Mouse (Mus musculus): ENCODE results near the gene 4930404H24Rik. TPM values are rescaled to one million over a fixed set of nuclear protein-coding genes. Genes with fewer than 3 reads are reported as not detected.

4930404H24Rik gene
- polyA plus RNA-seq (2012; rRNA removed) = not detected in 2 replicates

DNA sequence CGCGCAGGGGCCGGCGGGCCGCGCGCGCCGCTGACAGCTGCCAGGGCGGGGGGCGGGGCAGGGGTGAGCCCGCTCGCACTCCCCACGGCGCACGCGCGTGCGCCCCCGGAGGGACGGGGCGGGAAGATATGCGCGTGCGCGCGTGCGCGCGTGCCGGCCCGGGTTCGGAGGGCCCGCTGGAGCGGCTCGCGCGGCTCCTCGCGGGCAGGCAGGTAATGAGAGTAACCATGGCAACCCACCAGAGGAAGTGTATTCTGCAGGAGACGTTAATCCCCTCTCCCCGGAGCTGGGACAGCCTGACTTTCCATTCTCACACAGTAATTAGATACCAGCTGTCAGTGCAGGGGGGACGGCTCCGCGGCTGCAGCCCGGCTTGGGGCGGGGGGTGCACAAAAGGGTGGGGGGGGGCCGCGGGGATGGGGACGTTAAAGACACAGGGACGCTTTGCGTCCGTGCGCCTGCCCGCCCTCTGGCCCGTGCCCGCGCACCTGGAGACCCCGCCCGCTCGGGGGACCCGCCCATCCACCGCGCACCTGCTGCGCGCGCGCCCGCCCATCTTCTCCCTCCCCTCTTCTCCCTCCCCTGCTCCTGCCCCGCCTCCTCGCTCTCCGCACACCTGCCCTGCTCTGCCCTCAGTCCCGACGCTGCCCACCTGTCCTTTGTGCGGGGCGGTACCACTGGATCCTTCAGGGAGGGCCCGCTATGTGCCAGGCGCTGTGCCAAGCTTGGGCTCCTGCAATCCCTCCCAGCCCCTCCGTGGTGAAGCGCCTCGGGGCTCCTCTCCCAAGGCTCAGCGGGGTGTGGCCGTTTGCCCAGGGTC is at the start of gene 4930404H24Rik:
Gene 4930404H24Rik, plus strand, starts transcription at position 218 of the 820 bp plus-strand sequence.
- Histone ChIP-seq H3K4me3 (ENCODE audit: insufficient read depth, low read length) (peak within 1 kb of the TSS; percentile 58), H3K4me1 (ENCODE audit: control insufficient read depth, insufficient read depth, low read length) (peaks cover 13% of the 10 kb centered on the region), H3K27ac (ENCODE audit: insufficient read depth, low read length) (peak within 1 kb of the TSS; percentile 92)
- TF ChIP-seq CTCF (IDR thresholded peaks at IDR 0.05; ENCODE audit: extremely low read depth, insufficient read depth, low read length) = no peak
- TF ChIP-seq POLR2A (IDR thresholded peaks at IDR 0.05; ENCODE audit: extremely low read depth, insufficient read depth, low read length) = peak; percentile 53; the same call in 1 of the 2 replicates

DNA sequence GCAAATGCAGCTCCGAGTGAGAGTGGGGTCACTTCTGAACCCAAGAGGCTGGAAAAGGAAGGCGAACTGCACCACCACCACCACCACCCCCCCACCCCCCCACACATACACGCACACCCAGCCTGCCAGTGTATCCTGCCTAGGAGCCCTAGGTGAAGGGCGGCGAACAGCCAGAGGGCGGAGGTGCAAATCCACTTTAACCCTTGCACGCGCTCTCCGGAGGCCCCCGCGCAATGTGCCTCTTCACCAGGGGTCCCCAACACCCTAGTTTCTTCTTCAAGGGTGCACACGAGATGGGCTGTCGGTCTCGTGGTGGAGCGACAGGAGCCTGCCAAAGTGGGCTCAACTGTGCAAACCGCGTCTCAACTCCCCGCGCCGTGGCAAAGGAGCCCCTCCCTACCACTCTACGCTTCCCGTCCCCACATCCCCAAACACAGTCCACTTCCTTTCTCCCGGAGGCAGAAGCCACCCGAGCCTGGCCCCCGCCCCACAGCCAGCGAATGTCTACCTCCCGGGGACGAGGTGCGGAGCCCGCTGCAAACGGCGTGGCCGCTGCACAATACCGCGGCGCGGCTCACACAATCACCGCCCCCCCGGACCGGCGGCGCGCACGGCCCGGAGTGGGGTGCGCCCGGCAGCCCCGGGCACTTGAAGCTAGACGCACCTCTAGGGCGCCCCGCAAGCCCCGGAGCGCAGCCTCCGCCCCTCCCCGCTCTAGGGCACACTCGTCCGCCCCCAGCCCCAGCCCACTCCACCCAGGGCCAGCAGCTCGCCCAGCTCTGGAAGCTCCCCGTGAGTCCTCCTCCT is 49.0 kb upstream of the 4930404H24Rik start:
- TF ChIP-seq POLR2A (IDR thresholded peaks at IDR 0.05; ENCODE audit: extremely low read depth, insufficient read depth, low read length) (no peak), CTCF (IDR thresholded peaks at IDR 0.05; ENCODE audit: extremely low read depth, insufficient read depth, low read length) (no peak)
- Histone ChIP-seq H3K4me1 (ENCODE audit: control insufficient read depth, insufficient read depth, low read length) (peaks cover 1% of the 10 kb centered on the region; the same call in 1 of the 2 replicates), H3K27ac (ENCODE audit: insufficient read depth, low read length) (peak overlapping the region; percentile 86), H3K4me3 (ENCODE audit: insufficient read depth, low read length) (peak overlapping the region; percentile 47)

DNA sequence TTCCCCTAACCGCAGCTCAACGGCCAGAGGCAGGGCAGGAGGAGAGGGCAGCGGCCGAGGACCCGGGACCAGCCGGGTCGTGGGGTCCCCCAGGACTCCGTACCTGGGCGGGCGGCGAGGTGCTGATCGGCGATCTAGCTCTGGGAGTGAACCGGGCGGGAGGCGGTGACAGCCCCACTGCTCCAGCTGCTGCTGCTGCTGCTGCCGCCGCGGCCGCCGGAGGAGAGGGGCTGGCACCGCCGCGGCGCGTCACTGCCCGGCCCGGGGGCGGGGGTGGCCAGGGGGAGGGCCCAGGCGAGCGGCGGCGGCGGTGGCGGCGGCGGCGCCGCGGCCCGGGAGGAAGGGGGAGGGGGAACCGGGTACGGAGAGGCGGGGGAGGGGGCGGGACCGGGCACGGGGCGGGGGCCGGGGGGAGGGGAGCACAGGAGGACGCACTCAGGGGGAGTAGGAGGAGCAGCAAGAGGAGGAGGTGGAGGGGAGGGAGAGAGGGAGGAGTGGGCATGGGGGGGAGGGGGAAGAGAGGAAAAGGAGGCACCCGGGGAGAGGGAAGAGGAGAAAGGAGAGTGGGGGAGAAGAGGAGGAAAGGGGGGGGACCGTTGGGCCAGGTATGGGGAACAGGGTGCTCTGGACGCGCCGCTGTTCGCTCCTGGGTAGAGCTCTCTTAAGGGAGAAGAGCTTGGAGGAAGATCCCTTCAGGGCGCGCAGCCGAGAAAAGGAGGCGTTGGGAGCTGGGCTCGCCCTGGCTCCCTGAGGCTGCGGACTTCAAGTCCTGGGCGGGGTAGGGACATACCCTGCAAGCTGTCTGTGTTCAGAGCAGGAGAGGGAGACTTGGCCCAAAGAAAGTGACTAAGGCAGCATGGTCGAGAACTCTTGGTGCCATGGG is 48.1 kb upstream of the 4930404H24Rik start:
- H3K4me3 ChIP-seq (ENCODE audit: insufficient read depth, low read length) = peak overlapping the region; percentile 47
- H3K27ac ChIP-seq (ENCODE audit: insufficient read depth, low read length) = peak overlapping the region; percentile 86
- peaks cover 1% of the 10 kb centered on the region; the same call in 1 of the 2 replicates for H3K4me1 ChIP-seq (ENCODE audit: control insufficient read depth, insufficient read depth, low read length)
- TF ChIP-seq POLR2A (IDR thresholded peaks at IDR 0.05; ENCODE audit: extremely low read depth, insufficient read depth, low read length) = no peak
- TF ChIP-seq CTCF (IDR thresholded peaks at IDR 0.05; ENCODE audit: extremely low read depth, insufficient read depth, low read length) = no peak

DNA sequence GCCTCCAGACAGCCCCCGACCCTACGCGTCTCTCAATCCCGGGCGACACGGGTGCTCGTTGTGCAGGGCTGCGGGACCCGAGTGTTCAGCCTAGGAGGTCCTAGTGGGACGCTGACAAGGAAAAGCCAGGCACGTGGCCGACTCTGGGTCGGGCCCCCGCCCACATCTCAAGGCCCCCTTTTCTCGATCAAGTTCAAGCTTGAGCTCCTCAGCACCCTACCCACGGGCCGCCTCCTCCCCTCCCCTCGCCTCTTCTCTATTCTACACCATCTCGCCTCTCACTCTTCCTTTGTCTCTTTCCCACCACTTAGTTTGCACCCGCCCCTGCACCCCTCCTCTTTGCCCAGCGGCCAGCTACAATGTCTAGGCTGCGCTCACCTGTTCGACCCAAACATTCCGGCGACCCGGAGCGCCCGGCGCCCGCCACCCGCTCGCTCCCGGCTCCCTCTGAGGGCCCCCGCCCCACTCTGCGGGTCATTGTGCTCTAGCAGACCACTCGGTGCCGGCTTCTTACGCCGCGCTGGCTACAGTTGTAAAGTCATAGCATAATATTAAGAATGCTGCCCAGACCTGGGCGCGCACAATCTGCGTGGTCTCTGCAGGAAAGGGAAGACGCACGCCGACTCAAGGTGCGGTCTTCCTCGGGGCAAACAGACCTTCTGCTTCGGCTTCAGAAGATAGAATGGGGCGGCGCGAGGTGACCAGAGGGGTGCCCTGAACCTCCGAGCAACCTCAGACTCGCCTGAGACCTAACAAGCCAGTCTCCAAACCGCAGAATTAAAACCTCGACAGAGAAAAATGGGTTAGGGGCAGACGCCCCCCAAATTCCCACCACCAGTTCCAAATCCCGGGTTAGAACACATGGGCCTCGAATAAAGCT is 47.2 kb upstream of the 4930404H24Rik start:
- peaks cover 1% of the 10 kb centered on the region; the same call in 1 of the 2 replicates for H3K4me1 ChIP-seq (ENCODE audit: control insufficient read depth, insufficient read depth, low read length)
- TF ChIP-seq POLR2A (IDR thresholded peaks at IDR 0.05; ENCODE audit: extremely low read depth, insufficient read depth, low read length) = no peak
- TF ChIP-seq CTCF (IDR thresholded peaks at IDR 0.05; ENCODE audit: extremely low read depth, insufficient read depth, low read length) = no peak
- peak overlapping the region; percentile 32 for H3K27ac ChIP-seq (ENCODE audit: insufficient read depth, low read length)
- peak overlapping the region; percentile 47 for H3K4me3 ChIP-seq (ENCODE audit: insufficient read depth, low read length)

DNA sequence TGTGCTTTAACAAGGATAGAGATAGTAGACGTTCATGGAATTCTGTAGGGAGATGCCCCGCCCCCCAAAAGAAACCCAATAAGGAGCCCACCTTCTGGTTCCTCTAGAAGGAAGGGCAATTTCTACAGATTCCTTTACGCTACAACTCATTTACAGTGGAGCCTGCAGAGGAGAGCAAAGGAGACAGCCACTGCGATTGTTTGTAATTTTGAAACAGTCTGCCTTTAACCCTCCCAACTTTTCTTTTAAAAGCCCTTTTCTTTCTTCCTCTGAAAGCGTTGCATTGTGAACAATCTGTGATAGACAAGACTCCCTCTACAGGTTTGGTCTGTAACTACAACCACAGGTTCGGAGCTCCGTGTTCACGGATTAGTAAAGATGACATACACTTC is 46.6 kb upstream of the 4930404H24Rik start:
- TF ChIP-seq POLR2A (IDR thresholded peaks at IDR 0.05; ENCODE audit: extremely low read depth, insufficient read depth, low read length) (no peak), CTCF (IDR thresholded peaks at IDR 0.05; ENCODE audit: extremely low read depth, insufficient read depth, low read length) (peak; percentile 53; the same call in 1 of the 2 replicates)
- Histone ChIP-seq H3K4me3 (ENCODE audit: insufficient read depth, low read length) (peak overlapping the region; percentile 47; the same call in 1 of the 2 replicates), H3K27ac (ENCODE audit: insufficient read depth, low read length) (no peak overlapping the region), H3K4me1 (ENCODE audit: control insufficient read depth, insufficient read depth, low read length) (peaks cover 1% of the 10 kb centered on the region; the same call in 1 of the 2 replicates)

DNA sequence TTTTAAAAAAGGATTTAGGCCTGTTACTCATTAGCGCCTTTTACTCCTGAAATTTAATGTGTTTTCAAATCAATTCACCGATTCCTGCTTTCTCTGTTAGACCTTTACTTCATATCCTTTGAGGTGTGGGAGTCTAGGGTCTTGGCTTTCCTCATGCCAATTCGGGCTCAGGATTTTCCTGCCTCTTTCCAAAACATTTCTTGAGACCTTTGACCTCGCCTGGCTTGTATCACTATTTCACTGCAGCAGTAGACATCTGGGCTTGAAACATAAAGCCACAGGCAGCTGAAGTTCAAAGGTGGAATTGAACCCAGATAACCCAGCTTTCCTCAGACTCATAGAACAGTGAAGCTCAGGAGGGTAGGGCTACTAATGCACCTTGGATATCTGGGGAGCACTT is 46.1 kb upstream of the 4930404H24Rik start:
- TF ChIP-seq CTCF (IDR thresholded peaks at IDR 0.05; ENCODE audit: extremely low read depth, insufficient read depth, low read length) = no peak
- no peak for TF ChIP-seq POLR2A (IDR thresholded peaks at IDR 0.05; ENCODE audit: extremely low read depth, insufficient read depth, low read length)
- Histone ChIP-seq H3K4me1 (ENCODE audit: control insufficient read depth, insufficient read depth, low read length) (peaks cover 1% of the 10 kb centered on the region; the same call in 1 of the 2 replicates), H3K27ac (ENCODE audit: insufficient read depth, low read length) (no peak overlapping the region), H3K4me3 (ENCODE audit: insufficient read depth, low read length) (no peak overlapping the region)

DNA sequence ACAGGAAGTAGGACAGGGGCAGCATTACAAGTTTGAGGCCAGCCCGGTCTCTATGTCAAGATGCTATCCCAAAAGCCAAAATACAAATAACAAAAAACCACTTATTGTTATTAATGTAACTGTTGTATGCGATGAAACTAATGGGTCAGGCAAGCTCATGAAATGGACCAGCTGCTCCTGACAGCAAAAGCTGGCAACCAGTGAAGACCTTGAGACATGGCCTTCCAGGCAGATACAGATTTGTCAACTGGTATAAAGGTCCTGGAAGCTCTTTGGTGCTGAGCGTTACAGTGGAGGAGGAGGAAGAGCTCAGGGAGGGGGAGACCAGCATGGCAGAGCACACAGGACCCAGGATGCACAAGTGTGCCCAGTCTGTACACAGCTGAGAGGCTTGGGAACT is 44.9 kb upstream of the 4930404H24Rik start:
- H3K4me3 ChIP-seq (ENCODE audit: insufficient read depth, low read length) = no peak overlapping the region
- TF ChIP-seq POLR2A (IDR thresholded peaks at IDR 0.05; ENCODE audit: extremely low read depth, insufficient read depth, low read length) (no peak), CTCF (IDR thresholded peaks at IDR 0.05; ENCODE audit: extremely low read depth, insufficient read depth, low read length) (no peak)
- H3K4me1 ChIP-seq (ENCODE audit: control insufficient read depth, insufficient read depth, low read length) = peaks cover under 1% of the 10 kb centered on the region; the same call in 1 of the 2 replicates
- H3K27ac ChIP-seq (ENCODE audit: insufficient read depth, low read length) = no peak overlapping the region

DNA sequence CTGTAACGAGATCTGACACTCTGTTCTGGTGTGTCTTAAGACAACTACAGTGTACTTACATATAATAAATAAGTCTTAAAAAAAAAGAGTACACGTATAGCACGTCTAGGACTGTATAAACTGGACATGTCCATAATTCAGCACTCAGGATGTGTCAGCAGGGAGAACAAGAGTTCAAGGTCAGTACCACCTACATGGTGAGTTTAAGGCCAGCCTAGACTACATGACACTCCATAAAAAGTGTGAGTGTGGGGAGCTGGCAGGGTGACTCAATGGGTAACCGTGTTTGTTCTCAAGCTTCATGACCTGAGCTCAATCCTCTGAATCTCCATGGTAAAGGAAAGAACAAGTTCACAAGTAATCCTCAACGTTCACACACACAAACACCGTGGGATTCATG is 44.1 kb upstream of the 4930404H24Rik start:
- H3K4me3 ChIP-seq (ENCODE audit: insufficient read depth, low read length) = no peak overlapping the region
- H3K4me1 ChIP-seq (ENCODE audit: control insufficient read depth, insufficient read depth, low read length) = no peaks in the 10 kb centered on the region; the same call in 1 of the 2 replicates
- no peak overlapping the region for H3K27ac ChIP-seq (ENCODE audit: insufficient read depth, low read length)
- TF ChIP-seq POLR2A (IDR thresholded peaks at IDR 0.05; ENCODE audit: extremely low read depth, insufficient read depth, low read length) = no peak
- TF ChIP-seq CTCF (IDR thresholded peaks at IDR 0.05; ENCODE audit: extremely low read depth, insufficient read depth, low read length) = no peak

All from cortical plate, adult 2 months (tissue).